Mouse (Mus musculus) left cerebral cortex, adult 11 months (tissue): Measurements from ENCODE around the gene Cops2.
A peak's percentile ranks its signal among the peaks of the same experiment; 100 is the strongest.

Experiments
- DNase-seq: peaks from one replicate; pipeline ENCODE4 v3.0.0; 2022; ENCODE audit warnings: low spot score

Cops2 gene

GRCm38 (mm10) chr2:125826201-125826600, 32.7 kb downstream of the Cops2 start:
- no peak for DNase-seq

GRCm38 (mm10) chr2:125820397-125820796, 38.5 kb downstream of the Cops2 start:
- no peak for DNase-seq

- no peak for DNase-seq
Observed at GRCm38 (mm10) chr2:125813972-125814595, 44.9 kb downstream of the Cops2 start.

- DNase-seq = peak; percentile 27
Observed at GRCm38 (mm10) chr2:125811332-125811731, 47.6 kb downstream of the Cops2 start.

GRCm38 (mm10) chr2:125809551-125809950, 49.4 kb downstream of the Cops2 start:
- peak; percentile 37 for DNase-seq

- DNase-seq = no peak
Observed at GRCm38 (mm10) chr2:125805826-125806225, 53.1 kb downstream of the Cops2 start.

- no peak for DNase-seq
Observed at GRCm38 (mm10) chr2:125801947-125802346, 57.0 kb downstream of the Cops2 start.

GRCm38 (mm10) chr2:125801038-125801437, 57.9 kb downstream of the Cops2 start:
- DNase-seq = no peak

GRCm38 (mm10) chr2:125800428-125800827, 58.5 kb downstream of the Cops2 start:
- DNase-seq = no peak

- no peak for DNase-seq
Observed at GRCm38 (mm10) chr2:125797872-125798271, 61.1 kb downstream of the Cops2 start.

- DNase-seq = no peak
Observed at GRCm38 (mm10) chr2:125795118-125795517, 63.8 kb downstream of the Cops2 start.

GRCm38 (mm10) chr2:125794166-125794565, 64.8 kb downstream of the Cops2 start:
- DNase-seq = no peak

GRCm38 (mm10) chr2:125792879-125793261, 66.1 kb downstream of the Cops2 start:
- DNase-seq = no peak

- no peak for DNase-seq
Observed at GRCm38 (mm10) chr2:125792144-125792878, 66.6 kb downstream of the Cops2 start.

- no peak for DNase-seq
Observed at GRCm38 (mm10) chr2:125791485-125791885, 67.5 kb downstream of the Cops2 start.

- no peak for DNase-seq
Observed at GRCm38 (mm10) chr2:125790242-125790641, 68.7 kb downstream of the Cops2 start.

- DNase-seq = no peak
Observed at GRCm38 (mm10) chr2:125789265-125789664, 69.7 kb downstream of the Cops2 start.

- DNase-seq = no peak
Observed at GRCm38 (mm10) chr2:125788785-125789184, 70.2 kb downstream of the Cops2 start.

GRCm38 (mm10) chr2:125788351-125788750, 70.6 kb downstream of the Cops2 start:
- DNase-seq = no peak

GRCm38 (mm10) chr2:125785021-125785420, 73.9 kb downstream of the Cops2 start:
- DNase-seq = no peak

GRCm38 (mm10) chr2:125784392-125784791, 74.5 kb downstream of the Cops2 start:
- DNase-seq = no peak

- DNase-seq = no peak
Observed at GRCm38 (mm10) chr2:125783868-125784267, 75.1 kb downstream of the Cops2 start.

GRCm38 (mm10) chr2:125782719-125783109, 76.2 kb downstream of the Cops2 start, which contains the start of gene Secisbp2l:
Gene Secisbp2l, minus strand, starts transcription at chr2:125782870.
- DNase-seq = peak; percentile 89
